Mouse (Mus musculus) midbrain, embryonic 11.5 days (tissue): ENCODE measurements around the gene Hist1h2bg. TPM values are rescaled to one million over a fixed set of nuclear protein-coding genes. Genes with fewer than 3 reads are reported as not detected.
A peak's percentile ranks its signal among the peaks of the same experiment; 100 is the strongest.

ENCODE experiments used
- ATAC-seq: fragments of 200-750 bp; cut with Nextera tagmentation; 2 replicates; pipeline ENCODE4 v1.8.0; 2017; ENCODE audit warnings: moderate TSS enrichment, moderate library complexity; ENCODE audit not compliant: low FRiP score
- DNase-seq: peaks from one replicate; pipeline ENCODE4 v3.0.0; 2015; ENCODE audit warnings: low spot score; ENCODE audit errors: missing footprints
- H3K27ac ChIP-seq: fragments of 300-500 bp; sonication (generic); 2 replicates; pipeline ENCODE4 v1.5.1; 2014; ENCODE audit warnings: low read depth, low read length
- H3K27me3 ChIP-seq: fragments of 300-500 bp; sonication (generic); 2 replicates; pipeline ENCODE4 v1.6.1; 2014; ENCODE audit warnings: mild to moderate bottlenecking, low read length, moderate library complexity, mixed read lengths; ENCODE audit not compliant: control insufficient read depth, insufficient read depth
- H3K36me3 ChIP-seq: fragments of 300-500 bp; sonication (generic); 2 replicates; pipeline ENCODE4 v1.6.1; 2014; ENCODE audit warnings: mild to moderate bottlenecking, low read length, moderate library complexity, mixed read lengths; ENCODE audit not compliant: control insufficient read depth, insufficient read depth
- H3K4me1 ChIP-seq: fragments of 300-500 bp; sonication (generic); 2 replicates; pipeline ENCODE4 v1.6.1; 2014; ENCODE audit warnings: low read length; ENCODE audit not compliant: control insufficient read depth, insufficient read depth
- H3K4me2 ChIP-seq: fragments of 300-500 bp; sonication (generic); 2 replicates; pipeline ENCODE4 v1.6.1; 2014; ENCODE audit warnings: mild to moderate bottlenecking, moderate library complexity
- H3K4me3 ChIP-seq: fragments of 300-500 bp; sonication (generic); 2 replicates; pipeline ENCODE4 v1.5.1; 2014; ENCODE audit warnings: low read depth, low read length
- H3K9ac ChIP-seq: fragments of 300-500 bp; sonication (generic); 2 replicates; pipeline ENCODE4 v1.6.1; 2014; ENCODE audit warnings: low read length
- H3K9me3 ChIP-seq: fragments of 300-500 bp; sonication (generic); 2 replicates; pipeline ENCODE4 v1.6.1; 2016; ENCODE audit warnings: low read length; ENCODE audit not compliant: control insufficient read depth
- WGBS: fragments of 180-500 bp; shearing (Covaris S2); extraction: QIAGEN DNeasy Blood & Tissue Kit; methylation state at CpG from one replicate; pipeline ENCODE4 v1.1.7; 2014; 5-methylcytosine and 5-hydroxymethylcytosine counted together
- polyA plus RNA-seq: library from polyadenylated mRNA; unstranded; fragments of >200 nt; fragmentation: Nextera tagmentation; extraction: Ambion mirVana; gene quantifications from 2 replicates; pipeline ENCODE4 v1.2.1, GENCODE M21; 2014

Hist1h2bg gene
- polyA plus RNA-seq = 3.9 and 6.2 TPM in 2 replicates

GRCm38 (mm10) chr13:23571022-23571503 lies at the start of gene Hist1h2bg, which contains the start of gene Hist1h2ae:
Hist1h2bg (plus strand) TSS chr13:23571396.
Hist1h2ae (minus strand) TSS chr13:23571220.
- peak within 1 kb of the TSS; percentile 43 for H3K4me3 ChIP-seq
- WGBS = 0% methylated on average over 18 of the region's 18 CpGs

GRCm38 (mm10) chr13:23521703-23522102 lies 49.5 kb upstream of the Hist1h2bg start:
- Histone ChIP-seq H3K9ac (no peak overlapping the region), H3K4me3 (no peak overlapping the region), H3K27ac (no peak overlapping the region), H3K9me3 (no peaks in the 10 kb centered on the region), H3K4me2 (no peak overlapping the region; the same call in 1 of the 2 replicates), H3K27me3 (no peaks in the 10 kb centered on the region), H3K36me3 (no peaks in the 10 kb centered on the region), H3K4me1 (no peaks in the 10 kb centered on the region; the same call in 1 of the 2 replicates)
- under 1% methylated on average over 14 of the region's 14 CpGs for WGBS
- DNase-seq = peak; percentile 89
- ATAC-seq = no peak

More at GRCm38 (mm10) chr13:23571022-23571503, at the start of gene Hist1h2bg, which contains the start of gene Hist1h2ae:
- Histone ChIP-seq H3K27me3 (no peaks in the 10 kb centered on the region), H3K4me1 (peaks cover 6% of the 10 kb centered on the region; the same call in 1 of the 2 replicates), H3K9me3 (no peaks in the 10 kb centered on the region), H3K36me3 (no peaks in the 10 kb centered on the region), H3K27ac (peak within 1 kb of the TSS; percentile 93), H3K9ac (peak within 1 kb of the TSS; percentile 75), H3K4me2 (peak within 1 kb of the TSS; percentile 63)
- ATAC-seq = peak; percentile 90
- DNase-seq = peak; percentile 96

- Histone ChIP-seq H3K4me2 (no peak overlapping the region), H3K27me3 (no peaks in the 10 kb centered on the region), H3K27ac (no peak overlapping the region), H3K9ac (no peak overlapping the region), H3K4me3 (no peak overlapping the region), H3K36me3 (no peaks in the 10 kb centered on the region), H3K9me3 (no peaks in the 10 kb centered on the region), H3K4me1 (peaks cover 1% of the 10 kb centered on the region; the same call in 1 of the 2 replicates)
- DNase-seq (no peak), ATAC-seq (no peak)
- 54% methylated on average over 5 of the region's 5 CpGs for WGBS
Observed at GRCm38 (mm10) chr13:23523976-23524375, 47.2 kb upstream of the Hist1h2bg start.

- WGBS = 4% methylated on average over 5 of the region's 5 CpGs
- H3K9ac ChIP-seq = no peak overlapping the region
- peaks cover 3% of the 10 kb centered on the region; the same call in 1 of the 2 replicates for H3K4me1 ChIP-seq
- DNase-seq (peak; percentile 95), ATAC-seq (peak; percentile 38; the same call in 1 of the 2 replicates)
- no peak overlapping the region for H3K27ac ChIP-seq
- no peak overlapping the region for H3K4me3 ChIP-seq
- no peaks in the 10 kb centered on the region for H3K27me3 ChIP-seq
- H3K4me2 ChIP-seq = no peak overlapping the region
- H3K36me3 ChIP-seq = no peaks in the 10 kb centered on the region
- no peaks in the 10 kb centered on the region for H3K9me3 ChIP-seq
Observed at GRCm38 (mm10) chr13:23524654-23525053, 46.5 kb upstream of the Hist1h2bg start.

GRCm38 (mm10) chr13:23525901-23526300 lies 45.3 kb upstream of the Hist1h2bg start:
- DNase-seq (peak; percentile 94), ATAC-seq (no peak)
- H3K27ac ChIP-seq = no peak overlapping the region
- peak overlapping the region; percentile 29 for H3K4me3 ChIP-seq
- H3K36me3 ChIP-seq = no peaks in the 10 kb centered on the region
- no peaks in the 10 kb centered on the region for H3K27me3 ChIP-seq
- no peaks in the 10 kb centered on the region for H3K9me3 ChIP-seq
- H3K4me2 ChIP-seq = peak overlapping the region; percentile 41
- H3K4me1 ChIP-seq = peaks cover 3% of the 10 kb centered on the region; the same call in 1 of the 2 replicates
- no peak overlapping the region for H3K9ac ChIP-seq
- WGBS = 2% methylated on average over 10 of the region's 10 CpGs

GRCm38 (mm10) chr13:23526312-23526711 lies 44.9 kb upstream of the Hist1h2bg start:
- H3K4me1 ChIP-seq = peaks cover 3% of the 10 kb centered on the region; the same call in 1 of the 2 replicates
- peak overlapping the region; percentile 26; the same call in 1 of the 2 replicates for H3K9ac ChIP-seq
- no peak overlapping the region for H3K27ac ChIP-seq
- H3K9me3 ChIP-seq = no peaks in the 10 kb centered on the region
- H3K4me3 ChIP-seq = peak overlapping the region; percentile 29
- ATAC-seq (peak; percentile 57), DNase-seq (peak; percentile 100)
- no peaks in the 10 kb centered on the region for H3K36me3 ChIP-seq
- H3K4me2 ChIP-seq = peak overlapping the region; percentile 41
- no peaks in the 10 kb centered on the region for H3K27me3 ChIP-seq
- under 1% methylated on average over 17 of the region's 17 CpGs for WGBS

- 88% methylated on average over 5 of the region's 5 CpGs for WGBS
- H3K27ac ChIP-seq = no peak overlapping the region
- no peak overlapping the region for H3K4me3 ChIP-seq
- no peak for DNase-seq
- H3K9me3 ChIP-seq = no peaks in the 10 kb centered on the region
- H3K36me3 ChIP-seq = no peaks in the 10 kb centered on the region
- no peak for ATAC-seq
- H3K4me1 ChIP-seq = peaks cover 10% of the 10 kb centered on the region; the same call in 1 of the 2 replicates
- no peaks in the 10 kb centered on the region for H3K27me3 ChIP-seq
- peak overlapping the region; percentile 45 for H3K4me2 ChIP-seq
- peak overlapping the region; percentile 30 for H3K9ac ChIP-seq
Observed at GRCm38 (mm10) chr13:23529005-23529404, 42.2 kb upstream of the Hist1h2bg start.

- Histone ChIP-seq H3K27ac (peak overlapping the region; percentile 98; the same call in 1 of the 2 replicates), H3K9ac (peak overlapping the region; percentile 86), H3K9me3 (no peaks in the 10 kb centered on the region), H3K36me3 (no peaks in the 10 kb centered on the region), H3K4me3 (peak overlapping the region; percentile 45), H3K4me1 (peaks cover 10% of the 10 kb centered on the region; the same call in 1 of the 2 replicates), H3K27me3 (no peaks in the 10 kb centered on the region), H3K4me2 (peak overlapping the region; percentile 45)
- no peak for ATAC-seq
- no peak for DNase-seq
- WGBS = 33% methylated on average over 2 of the region's 2 CpGs
Observed at GRCm38 (mm10) chr13:23529480-23530165, 41.6 kb upstream of the Hist1h2bg start.
